Mouse (Mus musculus) C2C12 (cell line): ENCODE measurements around the gene Gm43518.

Experiments
- CTCF ChIP-seq: IDR thresholded peaks from one replicate; pipeline ENCODE4 v1.5.1; 2011; ENCODE audit not compliant: control insufficient read depth, insufficient read depth, insufficient read length
- MYOG ChIP-seq: IDR thresholded peaks from one replicate; pipeline ENCODE4 v1.6.1; 2011; ENCODE audit not compliant: control insufficient read depth, insufficient read length; ENCODE audit errors: extremely low read depth

DNA sequence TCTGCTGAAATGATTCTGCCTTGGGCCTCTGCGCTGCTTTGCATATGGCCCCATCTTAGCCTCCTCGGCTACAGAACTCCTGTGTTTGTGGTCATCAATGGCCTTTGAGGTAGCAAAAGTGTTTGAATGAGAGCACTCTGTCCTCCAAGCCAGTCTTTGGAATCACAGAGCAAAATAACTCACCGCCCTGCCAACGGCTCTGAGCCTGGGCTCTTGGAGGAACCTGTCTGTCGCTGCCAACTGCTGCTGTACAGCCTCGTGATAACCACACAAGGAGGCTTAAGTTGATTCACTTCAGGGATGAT, 54.0 kb downstream of the Gm43518 start:
- TF ChIP-seq CTCF: no peak
- no peak for TF ChIP-seq MYOG
